Mouse (Mus musculus) liver, embryonic 14.5 days (tissue): ENCODE data around the gene Fndc10. TPM values are rescaled to one million over a fixed set of nuclear protein-coding genes. Genes with fewer than 3 reads are reported as not detected.

Experiments used
- ATAC-seq: fragments of 200-750 bp; cut with Nextera tagmentation; 2 replicates; pipeline ENCODE4 v1.8.0; 2017; ENCODE audit warnings: moderate number of reproducible peaks, mild to moderate bottlenecking, moderate library complexity; ENCODE audit not compliant: insufficient read depth
- DNase-seq, 3 experiments: peaks; one replicate each; pipeline ENCODE4 v3.0.0-alpha.2; 2012 to 2013; ENCODE audit warnings: low read depth in 3 of 3, low spot score in 3 of 3
- H3K27ac ChIP-seq: fragments of 300-500 bp; sonication (generic); 2 replicates; pipeline ENCODE4 v1.5.1; 2014; ENCODE audit warnings: moderate library complexity, mild to moderate bottlenecking, control low read depth, inconsistent platforms
- H3K27me3 ChIP-seq: fragments of 300-500 bp; sonication (generic); 2 replicates; pipeline ENCODE4 v1.6.1; 2014; ENCODE audit warnings: mild to moderate bottlenecking, low read length, moderate library complexity; ENCODE audit not compliant: control insufficient read depth, insufficient read depth
- H3K36me3 ChIP-seq: fragments of 300-500 bp; sonication (generic); replicated peaks from 2 replicates; pipeline ENCODE4 v1.6.1; 2014; ENCODE audit warnings: low read depth; ENCODE audit not compliant: control insufficient read depth, insufficient read depth
- H3K4me1 ChIP-seq, 2 experiments: fragments of 200-500 bp in 1 of 2; fragments of 300-500 bp in 1 of 2; sonication (generic) in 1 of 2; replicated peaks; 2 replicates each; pipeline ENCODE4 v1.6.1; 2012 to 2014; ENCODE audit warnings: antibody characterized with exemption in 1 of 2, inconsistent platforms in 1 of 2, low read length in 1 of 2; ENCODE audit not compliant: control insufficient read depth in 2 of 2, insufficient read depth in 2 of 2
- H3K4me2 ChIP-seq: fragments of 300-500 bp; sonication (generic); 2 replicates; pipeline ENCODE4 v1.6.1; 2014; ENCODE audit warnings: low read depth, mild to moderate bottlenecking, control low read depth, moderate library complexity
- H3K4me3 ChIP-seq, 2 experiments: fragments of 200-500 bp in 1 of 2; fragments of 300-500 bp in 1 of 2; sonication (generic) in 1 of 2; 2 replicates each; pipeline ENCODE4 v1.5.1; 2012 to 2014; ENCODE audit warnings: low read depth in 2 of 2, low read length in 2 of 2, mild to moderate bottlenecking in 2 of 2, control low read depth in 1 of 2, inconsistent platforms in 1 of 2, moderate library complexity in 1 of 2; ENCODE audit not compliant: insufficient read depth in 1 of 2
- H3K9ac ChIP-seq: fragments of 300-500 bp; sonication (generic); replicated peaks from 2 replicates; pipeline ENCODE4 v1.6.1; 2014; ENCODE audit warnings: mild to moderate bottlenecking, control low read depth, moderate library complexity
- H3K9me3 ChIP-seq: fragments of 300-500 bp; sonication (generic); 2 replicates; pipeline ENCODE4 v1.6.1; 2016; ENCODE audit warnings: low read length, mixed read lengths; ENCODE audit not compliant: control insufficient read depth
- CTCF ChIP-seq: IDR thresholded peaks from 2 replicates; pipeline ENCODE4 v1.5.1; 2016; ENCODE audit warnings: antibody characterized with exemption, low read depth, control low read depth
- EP300 ChIP-seq: IDR thresholded peaks from 2 replicates; pipeline ENCODE4 v1.6.1; 2016; ENCODE audit warnings: antibody characterized with exemption, low read depth
- WGBS: fragments of 180-500 bp; shearing (Covaris S2); extraction: QIAGEN DNeasy Blood & Tissue Kit; methylation state at CpG from one replicate; pipeline ENCODE4 v1.1.7; 2014; ENCODE audit not compliant: insufficient replicate concordance; 5-methylcytosine and 5-hydroxymethylcytosine counted together
- polyA plus RNA-seq, 2 experiments: library from polyadenylated mRNA; depleted of rRNA in 1 of 2; stranded (reverse) in 1 of 2; unstranded in 1 of 2; fragments of >200 nt; fragmentation: Nextera tagmentation in 1 of 2; extraction: Ambion mirVana in 1 of 2; gene quantifications; 2 replicates each; pipeline versions ENCODE4 v1.2.1 to v1.2.3; 2012 to 2014

Gene Fndc10
- polyA plus RNA-seq, 2 experiments: 0.15 to 0.58 TPM

GRCm38 (mm10) chr4:155656214-155656751, 37.9 kb upstream of the Fndc10 start:
- ATAC-seq: no peak
- H3K27me3 ChIP-seq: peaks cover 39% of the 10 kb centered on the region
- no peak overlapping the region for H3K4me2 ChIP-seq
- H3K9me3 ChIP-seq: no peaks in the 10 kb centered on the region
- TF ChIP-seq EP300 (no peak), CTCF (no peak)
- WGBS: 82% methylated on average over 13 of the region's 13 CpGs
- no peak overlapping the region for H3K27ac ChIP-seq
- H3K36me3 ChIP-seq: no peaks in the 10 kb centered on the region
- no peak overlapping the region for H3K4me3 ChIP-seq
- no peak overlapping the region for H3K9ac ChIP-seq
- no peaks in the 10 kb centered on the region for H3K4me1 ChIP-seq
- DNase-seq: no peak

GRCm38 (mm10) chr4:155658961-155659360, 35.2 kb upstream of the Fndc10 start:
- no peaks in the 10 kb centered on the region for H3K36me3 ChIP-seq
- no peak overlapping the region for H3K27ac ChIP-seq
- no peaks in the 10 kb centered on the region for H3K4me1 ChIP-seq
- ATAC-seq (no peak), DNase-seq (no peak)
- WGBS: 79% methylated on average over 10 of the region's 10 CpGs
- H3K9me3 ChIP-seq: no peaks in the 10 kb centered on the region
- H3K4me2 ChIP-seq: no peak overlapping the region
- no peak for TF ChIP-seq EP300
- no peak for TF ChIP-seq CTCF
- no peak overlapping the region for H3K9ac ChIP-seq
- peaks cover 13% of the 10 kb centered on the region for H3K27me3 ChIP-seq
- no peak overlapping the region for H3K4me3 ChIP-seq

- ATAC-seq: no peak
- WGBS: 76% methylated on average over 12 of the region's 12 CpGs
Measured at GRCm38 (mm10) chr4:155660641-155661040, 33.5 kb upstream of the Fndc10 start.

GRCm38 (mm10) chr4:155666903-155667302, 27.2 kb upstream of the Fndc10 start:
- Histone ChIP-seq H3K9ac (no peak overlapping the region), H3K9me3 (no peaks in the 10 kb centered on the region), H3K27me3 (no peaks in the 10 kb centered on the region), H3K4me3 (no peak overlapping the region), H3K4me2 (no peak overlapping the region), H3K4me1 (peaks cover 3 to 9% of the 10 kb centered on the region in 2 experiments; a peak in 2 of 4 replicates), H3K36me3 (no peaks in the 10 kb centered on the region), H3K27ac (no peak overlapping the region)
- DNase-seq: no peak
- no peak for ATAC-seq
- TF ChIP-seq EP300 (no peak), CTCF (no peak)

More at GRCm38 (mm10) chr4:155660641-155661040, 33.5 kb upstream of the Fndc10 start:
- Histone ChIP-seq H3K27ac (no peak overlapping the region), H3K4me3 (no peak overlapping the region), H3K9me3 (no peaks in the 10 kb centered on the region), H3K4me2 (no peak overlapping the region), H3K9ac (no peak overlapping the region), H3K27me3 (no peaks in the 10 kb centered on the region), H3K4me1 (no peaks in the 10 kb centered on the region), H3K36me3 (no peaks in the 10 kb centered on the region)
- TF ChIP-seq CTCF: no peak
- TF ChIP-seq EP300: no peak
- DNase-seq: no peak

GRCm38 (mm10) chr4:155668689-155669597, 25.2 kb upstream of the Fndc10 start, which contains the start of gene Mib2:
Gene Mib2, minus strand, starts transcription at chr4:155669198.
- H3K4me2 ChIP-seq: peak within 1 kb of the TSS; percentile 87
- H3K9ac ChIP-seq: peak within 1 kb of the TSS; percentile 77
- H3K4me3 ChIP-seq: peak within 1 kb of the TSS; percentile 87 to 91
- no peaks in the 10 kb centered on the region for H3K27me3 ChIP-seq
- no peak within 1 kb of the TSS for H3K27ac ChIP-seq
- H3K36me3 ChIP-seq: no peaks in the 10 kb centered on the region
- H3K9me3 ChIP-seq: no peaks in the 10 kb centered on the region
- peak; percentile 99 for ATAC-seq
- under 1% methylated on average over 73 of the region's 73 CpGs for WGBS
- H3K4me1 ChIP-seq: peaks cover 3 to 9% of the 10 kb centered on the region in 2 experiments; a peak in 2 of 4 replicates
- TF ChIP-seq CTCF (no peak), EP300 (no peak)
- peak; percentile 92 for DNase-seq
